Mouse (Mus musculus) stomach, postnatal 0 days (tissue): Measurements from ENCODE around the gene Gnat2.

Source experiments
- CTCF ChIP-seq: IDR thresholded peaks from 2 replicates; pipeline ENCODE4 v1.5.1; 2016; ENCODE audit warnings: antibody characterized with exemption, low read depth, mild to moderate bottlenecking, moderate library complexity
- EP300 ChIP-seq: optimal IDR thresholded peaks from 2 replicates; pipeline ENCODE3; 2016; ENCODE audit warnings: antibody characterized with exemption

DNA sequence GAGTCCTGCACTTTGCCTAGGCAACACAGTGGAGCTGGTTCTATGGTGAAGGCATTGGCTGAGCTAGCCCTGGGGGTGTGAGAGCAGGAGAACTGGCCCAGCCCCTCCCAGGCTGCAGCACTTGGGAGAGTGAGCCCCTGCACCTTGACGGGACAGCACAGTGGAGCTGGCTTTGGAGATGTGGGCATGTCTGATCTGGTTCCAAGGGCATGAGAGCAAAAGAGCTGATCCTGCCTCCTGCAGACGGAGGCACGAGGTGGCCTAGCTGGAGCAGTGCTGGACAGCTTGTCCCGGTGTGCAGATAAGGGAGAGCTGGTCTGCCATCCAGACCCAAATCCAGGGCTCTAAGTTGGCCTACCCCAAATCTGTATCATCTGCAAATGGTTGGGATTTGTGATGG, 27.9 kb upstream of the Gnat2 start:
- TF ChIP-seq CTCF (no peak), EP300 (no peak)
